Mouse (Mus musculus) E14TG2a.4 (cell line): ENCODE results near the gene Mgmt.

Experiments
- CTCF ChIP-seq: conservative IDR thresholded peaks from 2 replicates; pipeline ENCODE4 v1.5.1; 2014; ENCODE audit warnings: low read length
- NANOG ChIP-seq: IDR thresholded peaks from 2 replicates; pipeline ENCODE4 v1.6.1; 2014; ENCODE audit warnings: borderline replicate concordance, low read length, mixed read lengths
- POU5F1 ChIP-seq: IDR thresholded peaks from 2 replicates; pipeline ENCODE4 v1.6.1; 2014; ENCODE audit warnings: low read length, borderline replicate concordance

DNA sequence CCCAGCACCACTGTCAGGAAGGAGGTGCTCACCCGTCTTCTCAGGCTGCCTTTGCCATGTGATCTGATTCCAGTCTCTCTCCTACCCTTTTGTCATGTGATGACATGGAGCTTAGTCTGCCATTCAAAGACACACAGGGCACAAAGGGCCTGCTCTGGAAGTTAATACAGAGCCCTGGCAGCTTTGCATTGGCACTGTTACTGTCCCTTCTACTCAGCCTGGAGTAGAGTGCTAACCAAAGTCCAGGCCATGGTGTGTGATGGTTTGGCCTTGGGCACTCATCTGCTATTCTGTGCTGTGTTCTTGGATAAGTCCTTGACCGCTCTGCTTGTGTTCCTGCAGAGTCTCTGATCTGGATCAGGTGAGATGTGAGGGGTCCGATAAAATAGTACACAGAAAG lies 36.0 kb downstream of the Mgmt start:
- TF ChIP-seq CTCF: no peak
- no peak for TF ChIP-seq NANOG
- TF ChIP-seq POU5F1: no peak
